Mouse (Mus musculus) MEL (cell line): Measurements from ENCODE around the gene AC124502.3.

Experiments
- CHD2 ChIP-seq: IDR thresholded peaks from 2 replicates; pipeline ENCODE4 v1.6.1; 2011; ENCODE audit warnings: low read length, improper control_type of control experiment
- CTCF ChIP-seq, 3 experiments: IDR thresholded peaks in 2 of 3; conservative IDR thresholded peaks in 1 of 3; 2 replicates each; pipeline ENCODE4 v1.5.1; 2011 to 2012; ENCODE audit warnings: low read length in 3 of 3, low read depth in 2 of 3, mild to moderate bottlenecking in 2 of 3, improper control_type of control experiment in 1 of 3, inconsistent platforms in 1 of 3, mixed read lengths in 1 of 3, moderate library complexity in 1 of 3; ENCODE audit not compliant: control insufficient read depth in 1 of 3, insufficient read depth in 1 of 3, poor library complexity in 1 of 3, severe bottlenecking in 1 of 3
- E2F4 ChIP-seq: IDR thresholded peaks from 2 replicates; pipeline ENCODE4 v1.6.1; 2011; ENCODE audit warnings: low read depth, low read length, improper control_type of control experiment, borderline replicate concordance
- GATA1 ChIP-seq: IDR thresholded peaks from 2 replicates; pipeline ENCODE4 v1.6.1; 2011; ENCODE audit warnings: low read depth, low read length, improper control_type of control experiment
- HCFC1 ChIP-seq: IDR thresholded peaks from 2 replicates; pipeline ENCODE4 v1.6.1; 2012; ENCODE audit warnings: low read depth, mild to moderate bottlenecking, inconsistent platforms, low read length, improper control_type of control experiment, moderate library complexity
- KAT2A ChIP-seq: conservative IDR thresholded peaks from 2 replicates; pipeline ENCODE4 v1.6.1; 2012; ENCODE audit warnings: low read depth, low read length, improper control_type of control experiment, inconsistent platforms
- MAX ChIP-seq: IDR thresholded peaks from 2 replicates; pipeline ENCODE4 v1.6.1; 2011; ENCODE audit warnings: low read length, improper control_type of control experiment
- MYB ChIP-seq: IDR thresholded peaks from 2 replicates; pipeline ENCODE4 v1.6.1; 2011; ENCODE audit warnings: mild to moderate bottlenecking, low read depth, low read length, improper control_type of control experiment
- MYC ChIP-seq: IDR thresholded peaks from 2 replicates; pipeline ENCODE4 v1.6.1; 2011; ENCODE audit warnings: low read depth, mild to moderate bottlenecking, low read length, improper control_type of control experiment, moderate library complexity
- POLR2A ChIP-seq, 2 experiments: IDR thresholded peaks; 2 replicates each; pipeline ENCODE4 v1.6.1; 2011 to 2012; ENCODE audit warnings: low read length in 2 of 2, mild to moderate bottlenecking in 2 of 2, control low read depth in 1 of 2, improper control_type of control experiment in 1 of 2, low read depth in 1 of 2, moderate library complexity in 1 of 2; ENCODE audit not compliant: control insufficient read depth in 1 of 2, insufficient read depth in 1 of 2, poor library complexity in 1 of 2
- POLR2AphosphoS2 ChIP-seq: IDR thresholded peaks from 2 replicates; pipeline ENCODE4 v1.6.1; 2011; ENCODE audit warnings: low read length, improper control_type of control experiment
- TCF12 ChIP-seq: IDR thresholded peaks from 2 replicates; pipeline ENCODE4 v1.6.1; 2014; ENCODE audit warnings: low read depth, mild to moderate bottlenecking, inconsistent platforms, low read length, improper control_type of control experiment, moderate library complexity
- UBTF ChIP-seq: IDR thresholded peaks from 2 replicates; pipeline ENCODE4 v1.6.1; 2012; ENCODE audit warnings: low read depth, mild to moderate bottlenecking, inconsistent platforms, low read length, improper control_type of control experiment, moderate library complexity, borderline replicate concordance; ENCODE audit not compliant: insufficient read depth
- ZC3H11A ChIP-seq: IDR thresholded peaks from 2 replicates; pipeline ENCODE4 v1.6.1; 2012; ENCODE audit warnings: low read depth, mild to moderate bottlenecking, inconsistent platforms, low read length, improper control_type of control experiment

- TF ChIP-seq E2F4: no peak
- TF ChIP-seq POLR2A (IDR thresholded peaks at IDR 0.05; ENCODE audit: control insufficient read depth in 1 of 2, insufficient read depth in 1 of 2, low read depth in 1 of 2, low read length in 2 of 2, poor library complexity in 1 of 2): no peak
- no peak for TF ChIP-seq MYB
- TF ChIP-seq CHD2: no peak
- no peak for TF ChIP-seq GATA1
- no peak for TF ChIP-seq POLR2AphosphoS2
- no peak for TF ChIP-seq CTCF (IDR thresholded peaks at IDR 0.05 in 2 of 3, conservative IDR thresholded peaks at IDR 0.05 in 1 of 3; ENCODE audit: control insufficient read depth in 1 of 3, insufficient read depth in 1 of 3, low read depth in 2 of 3, low read length in 3 of 3, poor library complexity in 1 of 3, severe bottlenecking in 1 of 3)
- no peak for TF ChIP-seq HCFC1
- no peak for TF ChIP-seq ZC3H11A
- no peak for TF ChIP-seq TCF12
- TF ChIP-seq KAT2A: no peak
- TF ChIP-seq MAX: no peak
- TF ChIP-seq MYC: no peak
- no peak for TF ChIP-seq UBTF
Observed at GRCm38 (mm10) chr19:5089324-5089723, 50.6 kb downstream of the AC124502.3 start.
